Mouse (Mus musculus): Measurements from ENCODE around the gene March9.

DNA sequence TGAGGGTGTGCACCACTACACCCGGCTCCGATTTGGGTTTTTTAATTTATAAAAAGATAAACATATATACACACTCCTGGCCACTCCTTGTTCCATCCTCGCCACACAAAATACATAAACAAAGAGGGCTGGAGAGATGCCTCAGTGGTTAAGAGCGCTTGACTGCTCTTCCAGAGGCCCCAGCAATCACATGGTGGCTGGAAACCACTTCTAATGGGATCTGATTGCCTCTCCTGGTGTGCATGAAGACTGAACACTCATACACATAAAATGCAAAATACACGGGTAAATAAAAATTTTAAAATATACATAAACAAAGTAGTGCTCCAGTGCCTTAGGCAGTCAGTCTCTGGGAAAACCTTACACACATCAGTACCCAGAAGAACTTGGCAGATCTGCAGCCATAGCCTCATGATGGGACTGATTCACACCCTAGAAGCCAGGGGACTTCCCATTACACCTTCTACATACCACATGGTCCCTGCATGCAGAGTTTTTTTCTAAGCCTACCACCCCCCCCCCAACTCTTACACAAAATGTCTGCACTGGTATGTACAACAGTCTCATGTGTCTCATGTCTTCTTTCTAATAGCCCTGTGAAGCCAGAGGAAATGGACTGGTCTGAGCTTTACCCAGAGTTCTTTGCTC is 17.4 kb downstream of the March9 start:
- TF ChIP-seq CTCF (IDR thresholded peaks at IDR 0.05; ENCODE audit: low read depth, low read length) = no peak
- TF ChIP-seq POLR2A (IDR thresholded peaks at IDR 0.05; ENCODE audit: borderline replicate concordance, low read depth, low read length) = no peak

Measured in bone marrow macrophage, adult 2 months (primary cell).